Mouse (Mus musculus): ENCODE results near the gene Gm3252. TPM values are rescaled to one million over a fixed set of nuclear protein-coding genes. Genes with fewer than 3 reads are reported as not detected.

Gene Gm3252
- polyA plus RNA-seq (2012; rRNA removed), result 4.3 and 4.5 TPM in 2 replicates

DNA sequence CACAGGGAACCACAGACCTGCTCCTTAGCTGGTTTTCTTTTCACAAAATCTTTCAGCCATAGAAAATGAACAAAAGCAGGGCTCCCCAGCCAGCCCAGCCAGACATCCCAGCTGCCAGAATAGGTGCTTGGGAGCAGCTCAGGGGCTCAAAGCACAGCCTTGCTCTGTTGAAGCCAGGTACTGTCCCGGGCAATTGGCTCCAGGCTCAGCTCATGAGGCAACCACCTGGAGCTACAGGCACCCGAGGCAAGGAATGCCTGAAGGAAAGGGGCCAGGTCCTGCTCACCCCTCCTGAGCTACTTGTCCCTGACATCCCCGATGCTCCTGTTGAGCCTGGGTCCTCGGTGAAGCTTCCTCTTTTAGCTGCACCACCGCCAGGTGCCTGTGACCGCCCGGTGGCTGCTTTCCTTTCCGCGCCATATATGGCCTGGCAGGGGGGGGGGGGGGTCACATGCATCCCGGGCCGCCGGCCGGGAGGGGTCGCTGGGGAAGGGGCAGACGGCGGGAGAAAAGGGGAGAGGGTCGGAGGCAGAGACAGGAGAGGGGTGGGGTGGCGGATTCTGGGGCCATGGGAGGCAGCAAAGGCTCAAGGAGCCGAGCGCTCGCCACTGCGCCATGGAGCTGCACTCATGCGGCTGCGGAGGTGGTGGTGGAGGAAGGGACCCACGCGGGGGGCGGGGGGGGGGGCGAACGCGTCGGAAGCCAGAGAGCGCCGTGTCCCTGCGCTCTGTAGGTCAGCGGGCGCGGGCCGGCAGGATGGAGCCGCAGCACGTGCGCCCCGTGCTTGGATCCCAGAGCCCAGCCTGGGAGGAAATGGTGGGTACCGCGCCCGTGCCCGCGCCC is at the start of gene Gm3252:
TSS of gene Gm3252 (plus strand) at position 738 of the 843 bp plus-strand sequence.

DNA sequence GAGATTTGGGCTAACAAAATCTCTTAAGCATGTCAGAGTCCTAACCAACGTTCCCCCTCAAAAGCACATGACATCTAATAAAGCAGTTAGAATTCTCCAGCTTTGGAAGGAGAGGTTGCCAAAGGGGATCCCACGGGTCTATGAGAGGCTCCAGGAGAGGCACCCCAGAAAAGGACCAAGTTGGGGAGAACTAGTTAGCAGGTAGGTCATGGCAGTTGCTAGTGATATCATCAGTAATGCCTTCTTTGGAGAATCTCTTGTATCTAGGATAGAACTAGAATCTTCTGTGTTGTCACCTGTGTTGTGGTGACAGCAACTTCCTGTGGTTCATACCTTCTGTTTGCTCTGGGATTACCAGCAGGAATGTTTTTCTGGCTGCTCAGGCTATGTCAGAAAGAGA is 17.6 kb upstream of the Gm3252 start, which contains the start of gene Gm7876:
TSS of gene Gm7876 (plus strand) at position 301 of the 400 bp plus-strand sequence.

DNA sequence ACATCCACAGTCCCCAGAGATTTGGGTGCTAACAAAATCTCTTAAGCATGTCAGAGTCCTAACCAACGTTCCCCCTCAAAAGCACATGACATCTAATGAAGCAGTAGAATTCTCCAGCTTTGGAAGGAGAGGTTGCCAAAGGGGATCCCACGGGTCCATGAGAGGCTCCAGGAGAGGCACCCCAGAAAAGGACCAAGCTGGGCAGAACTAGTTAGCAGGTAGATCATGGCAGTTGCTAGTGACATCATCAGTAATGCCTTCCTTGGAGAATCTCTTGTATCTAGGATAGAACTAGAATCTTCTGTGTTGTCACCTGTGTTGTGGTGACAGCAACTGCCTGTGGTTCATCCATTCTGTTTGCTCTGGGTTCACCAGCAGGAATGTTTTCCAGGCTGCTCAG is 49.5 kb downstream of the Gm3252 start, which contains the start of gene Gm9602:
TSS of gene Gm9602 (plus strand) at position 301 of the 400 bp plus-strand sequence.

Other genes starting within 250 kb of the Gm3252 start
- not detected in 2 replicates for gene Gm3182, start 245.0 kb upstream of the Gm3252 start, polyA plus RNA-seq (2012; rRNA removed)
- not detected in 2 replicates for gene Gm3047, start 171.4 kb upstream of the Gm3252 start, polyA plus RNA-seq (2012; rRNA removed)
- 0.05 and 0.08 TPM in 2 replicates for gene Gm8159, start 94.4 kb upstream of the Gm3252 start, polyA plus RNA-seq (2012; rRNA removed)
- gene Gm3239, start 62.6 kb upstream of the Gm3252 start, polyA plus RNA-seq (2012; rRNA removed), result 0.71 and 0.96 TPM in 2 replicates
- not detected in 2 replicates for gene Gm7876, start 17.5 kb upstream of the Gm3252 start, polyA plus RNA-seq (2012; rRNA removed)
- gene Gm9602, start 49.6 kb downstream of the Gm3252 start, polyA plus RNA-seq (2012; rRNA removed), result not detected in 2 replicates
- not detected in 2 replicates for gene Gm3269, start 111.3 kb downstream of the Gm3252 start, polyA plus RNA-seq (2012; rRNA removed)
- 3.7 and 4.1 TPM in 2 replicates for gene Gm3264, start 128.8 kb downstream of the Gm3252 start, polyA plus RNA-seq (2012; rRNA removed)
- gene Gm3278, start 165.6 kb downstream of the Gm3252 start, polyA plus RNA-seq (2012; rRNA removed), result 0.15 and 0.17 TPM in 2 replicates

Data from central nervous system, embryonic 14 days (tissue).